In the genomic region with DNA sequence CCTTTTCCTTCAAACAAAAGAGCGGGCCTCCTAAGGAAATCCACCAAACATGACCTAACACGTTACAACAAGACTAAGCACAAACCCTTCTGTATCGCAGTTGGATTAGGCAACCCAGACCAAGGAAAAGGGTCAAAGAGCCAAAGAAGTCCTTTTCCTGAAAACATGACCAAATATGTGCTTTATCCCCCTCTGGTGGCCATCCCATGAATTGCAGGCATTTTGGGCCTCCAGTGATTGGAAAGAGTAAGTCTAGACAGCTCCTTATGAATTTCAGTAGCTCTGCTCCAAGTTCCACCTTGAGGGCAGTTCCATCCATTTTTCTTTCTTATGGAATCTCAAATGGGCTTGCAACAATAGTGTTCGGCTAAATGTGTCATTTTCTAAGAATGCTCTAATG, we compare ENCODE assay signal across 9 mouse cellular contexts.
DNase-seq lines count a peak whose midpoint lies in the region; ATAC-seq and TF ChIP-seq lines count a peak whose summit lies in the region.
"Had no signal": no experiment of that assay in that cellular context is flagged by ENCODE, and none has a peak within 500 bp of the region (broad histone marks: within the 10 kb centered on the region; RNA-seq: fewer than 3 reads in every experiment).

No protein-coding gene starts in this region.

- H3K4me1 ChIP-seq in heart, adult 2 months (ENCODE audit: control insufficient read depth, insufficient read depth, low read length): no peaks in the 10 kb centered on the region
- no peaks in the 10 kb centered on the region for H3K4me1 ChIP-seq in embryonic facial prominence, embryonic 14.5 days (ENCODE audit: control insufficient read depth, insufficient read depth, low read length)

- WGBS in heart, adult 2 months: 31% methylated on average over 4 of the region's 4 CpGs
- 37% methylated on average over 4 of the region's 4 CpGs for WGBS in embryonic facial prominence, embryonic 14.5 days

- peak; percentile 89 for TF ChIP-seq CTCF in heart, adult 2 months (IDR thresholded peaks at IDR 0.05)

- no peak overlapping the region for H3K27ac ChIP-seq in heart, adult 2 months
- no peak overlapping the region for H3K27ac ChIP-seq in embryonic facial prominence, embryonic 14.5 days (replicated peaks; ENCODE audit: low read depth, low read length)
- H3K27ac ChIP-seq: macrophage had no signal

- H3K9me3 ChIP-seq in embryonic facial prominence, embryonic 14.5 days (ENCODE audit: control insufficient read depth, low read length): no peaks in the 10 kb centered on the region

- H3K36me3 ChIP-seq in heart, adult 2 months (ENCODE audit: control insufficient read depth, insufficient read depth, low read length): no peaks in the 10 kb centered on the region
- H3K36me3 ChIP-seq in embryonic facial prominence, embryonic 14.5 days (ENCODE audit: control insufficient read depth, insufficient read depth, low read length): no peaks in the 10 kb centered on the region

- H3K4me3 ChIP-seq in heart, adult 2 months: no peak overlapping the region
- no peak overlapping the region for H3K4me3 ChIP-seq in embryonic facial prominence, embryonic 14.5 days (ENCODE audit: low read depth, low read length)

- peak; percentile 16 to 63 for DNase-seq in heart, adult 2 months
- DNase-seq in heart, postnatal 25 days (ENCODE audit: low spot score): no peak
- peak; percentile 37 to 41 for DNase-seq in adrenal gland, postnatal 4 days (ENCODE audit: low spot score in 2 of 2)
- DNase-seq in embryonic facial prominence, embryonic 14.5 days (ENCODE audit: low spot score): peak; percentile 50
- DNase-seq in heart, postnatal 10 days: peak; percentile 55 to 78
- peak; percentile 72 for DNase-seq in left cerebral cortex, adult 11 months (ENCODE audit: low spot score)
- DNase-seq in spleen, postnatal 4 days (ENCODE audit: low spot score in 2 of 2): peak; percentile 28 to 69

- no peak for TF ChIP-seq EP300 in heart, adult 2 months (IDR thresholded peaks at IDR 0.05; ENCODE audit: insufficient read depth, low read depth, low read length)

- TF ChIP-seq POLR2A in heart, adult 2 months (IDR thresholded peaks at IDR 0.05; ENCODE audit: insufficient read depth, low read depth, low read length): no peak

- no peak overlapping the region for H3K9ac ChIP-seq in heart, adult 2 months (ENCODE audit: low read depth, low read length)
- H3K9ac ChIP-seq in embryonic facial prominence, embryonic 14.5 days (ENCODE audit: low read depth, low read length): no peak overlapping the region

- no peak overlapping the region for H3K4me2 ChIP-seq in embryonic facial prominence, embryonic 14.5 days (ENCODE audit: low read depth, low read length)

- intact Hi-C loops in heart, adult 2 months (cut with DNase I): no loop called here
- intact Hi-C loops in heart, postnatal 25 days (cut with DNase I): loop anchor here (10.0 kb wide), 1 partner anchor 307 kb away; no protein-coding TSS in a partner anchor
- intact Hi-C loops in heart, postnatal 10 days (cut with DNase I): loop anchor here (5.0 to 10.0 kb wide), 3 partner anchors 310 to 897 kb away; no protein-coding TSS in a partner anchor

- no peak for ATAC-seq in embryonic facial prominence, embryonic 14.5 days (ENCODE audit: low read depth)
- ATAC-seq in megakaryocyte progenitor cell, adult 5-6 weeks (replicated peaks; ENCODE audit: poor library complexity): peak; percentile 97

- no peaks in the 10 kb centered on the region for H3K27me3 ChIP-seq in heart, adult 2 months (ENCODE audit: control insufficient read depth, insufficient read depth, low read length)
- H3K27me3 ChIP-seq in embryonic facial prominence, embryonic 14.5 days (replicated peaks; ENCODE audit: control insufficient read depth, insufficient read depth, low read length): no peaks in the 10 kb centered on the region

- H3K79me2 ChIP-seq in heart, adult 2 months (replicated peaks; ENCODE audit: control insufficient read depth, insufficient read depth, low read length): no peaks in the 10 kb centered on the region
